Mouse (Mus musculus) left cerebral cortex, postnatal 10 days (tissue): ENCODE results near the gene Cacna1s. TPM values are rescaled to one million over a fixed set of nuclear protein-coding genes. Genes with fewer than 3 reads are reported as not detected.

Experiments
- DNase-seq, 2 experiments: peaks; one replicate each; pipeline ENCODE4 v3.0.0; 2021 to 2022; ENCODE audit warnings: low spot score in 2 of 2, mixed read lengths in 1 of 2; ENCODE audit errors: extremely low spot score in 1 of 2
- intact Hi-C: fragments of 180-260 bp; cut with DNase I; formaldehyde crosslinking; loops from one replicate; pipeline ENCODE4 v1.15.1; 2025
- total RNA-seq, 2 experiments: library from RNA; stranded (reverse); gene quantifications; 2 replicates each; pipeline ENCODE4 v1.2.3; 2021

The Cacna1s gene
- total RNA-seq, 2 experiments from 2014 or later, result 1.5 to 2.4 TPM

DNA sequence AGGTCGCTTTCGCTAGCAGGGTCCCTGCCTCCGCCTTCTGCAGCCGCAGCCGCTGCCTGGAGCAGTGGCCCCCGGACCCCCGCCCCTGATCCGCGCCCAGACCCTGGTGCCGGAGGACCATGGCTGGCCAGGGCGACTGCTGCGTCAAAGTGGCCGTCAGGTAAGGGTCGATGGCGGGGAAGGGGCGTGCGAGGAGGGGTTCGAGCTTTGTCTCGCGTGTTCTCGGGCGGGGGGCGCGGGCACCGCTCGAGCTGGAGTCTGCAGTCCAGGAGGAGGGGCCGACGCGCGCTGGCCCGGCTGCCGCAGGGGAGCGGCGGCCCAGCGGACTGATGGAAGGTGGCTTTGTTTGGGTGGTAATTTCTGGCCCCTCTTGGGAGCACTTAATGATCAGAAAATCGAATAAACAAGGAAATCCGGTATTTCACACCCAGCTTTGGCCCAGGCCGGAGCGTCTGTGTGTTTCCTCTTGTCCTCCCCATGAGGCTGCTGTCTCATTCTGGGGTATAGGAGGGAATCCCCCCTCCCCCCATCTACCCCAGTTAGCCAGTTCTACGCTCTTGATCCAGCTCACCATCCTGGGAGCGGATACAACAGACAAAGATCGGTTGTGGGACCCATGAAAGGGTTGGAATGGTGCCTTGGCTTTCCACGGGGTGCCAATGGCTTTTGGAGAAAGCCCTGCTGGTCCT lies 79.2 kb downstream of the Cacna1s start:
- peak in 1 of 2 experiments; percentile 73 for DNase-seq
- intact Hi-C loops, result loop anchor here (5.0 kb wide), 1 partner anchor 79 kb away; the partner anchor contains the start of genes Ascl5 and Cacna1s

DNA sequence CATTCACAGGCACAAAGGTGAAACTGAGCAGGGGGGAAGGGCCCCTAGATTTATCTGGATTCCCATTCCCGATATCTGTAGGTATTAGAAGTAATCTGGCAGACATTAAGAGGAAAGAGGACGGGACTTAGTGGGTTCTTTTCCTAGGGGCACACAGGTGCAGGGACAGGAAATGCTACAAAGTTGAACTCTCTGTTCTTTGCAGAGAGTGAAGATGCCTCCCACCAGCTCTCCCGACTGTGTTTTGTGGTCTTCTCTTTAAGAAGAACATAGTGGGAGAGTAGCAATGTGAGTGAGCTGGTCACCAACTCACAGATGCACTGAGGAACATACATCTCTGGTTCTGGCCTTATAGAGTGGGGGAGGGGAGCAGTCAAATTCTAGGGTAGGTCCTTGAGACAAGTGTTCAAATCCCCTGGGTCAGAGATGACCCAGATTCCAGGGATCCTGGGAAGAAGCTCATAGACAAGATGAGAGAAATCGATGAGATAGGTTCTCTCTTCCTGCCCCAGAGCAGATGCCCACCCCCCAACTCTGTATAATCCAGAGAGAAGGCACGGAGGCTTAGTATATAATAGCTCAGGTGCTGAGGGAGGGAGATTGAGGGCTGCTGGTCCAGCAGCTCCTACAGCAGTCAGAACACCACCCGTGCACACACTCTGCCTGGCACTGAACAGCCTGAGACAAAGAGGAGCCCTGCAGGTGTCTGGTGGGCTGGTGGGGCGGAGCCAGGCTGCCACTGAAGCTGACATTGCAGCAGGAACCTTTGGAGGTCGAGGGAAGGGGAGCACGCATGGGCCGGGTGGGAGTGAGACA lies 80.0 kb downstream of the Cacna1s start:
- no peak for DNase-seq
- intact Hi-C loops, result loop anchor here (5.0 kb wide), 1 partner anchor 80 kb away; the partner anchor contains the start of genes Ascl5 and Cacna1s

DNA sequence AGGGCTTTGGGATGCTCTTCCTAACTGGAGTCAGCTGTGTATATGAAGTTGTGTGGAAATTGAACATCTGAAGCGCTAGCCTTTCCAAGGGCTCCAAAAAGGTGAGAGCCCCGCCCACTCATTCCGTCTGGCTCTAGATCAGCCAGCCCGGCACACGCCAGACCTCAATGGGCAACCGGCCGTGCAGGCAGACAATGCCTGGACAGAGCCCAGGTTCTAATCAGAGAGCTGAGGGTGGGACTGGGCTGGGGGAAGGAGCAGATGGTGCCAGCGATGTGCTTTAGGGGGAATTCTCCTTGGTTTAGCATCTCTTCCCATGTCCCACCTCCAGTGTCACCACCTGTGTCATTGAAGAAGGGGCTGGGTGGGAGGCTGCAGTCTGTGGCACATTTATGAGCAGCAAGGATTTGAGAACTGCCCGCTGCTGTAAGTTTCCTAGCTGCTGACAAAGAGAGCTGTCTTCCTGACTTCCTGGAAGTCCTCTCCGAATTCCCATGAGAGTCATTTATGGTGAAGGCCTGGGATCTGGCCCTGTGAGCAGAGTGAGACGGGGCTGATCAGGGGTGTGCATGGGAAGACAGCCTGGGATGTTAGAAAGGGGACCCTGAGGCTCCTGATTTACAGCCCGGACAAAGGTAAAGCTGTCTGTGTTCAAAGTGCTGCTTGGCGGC lies 81.2 kb downstream of the Cacna1s start:
- peak in 1 of 2 experiments; percentile 60 for DNase-seq
- intact Hi-C loops, result loop anchor here (5.0 kb wide), 1 partner anchor 81 kb away; the partner anchor contains the start of genes Ascl5 and Cacna1s

DNA sequence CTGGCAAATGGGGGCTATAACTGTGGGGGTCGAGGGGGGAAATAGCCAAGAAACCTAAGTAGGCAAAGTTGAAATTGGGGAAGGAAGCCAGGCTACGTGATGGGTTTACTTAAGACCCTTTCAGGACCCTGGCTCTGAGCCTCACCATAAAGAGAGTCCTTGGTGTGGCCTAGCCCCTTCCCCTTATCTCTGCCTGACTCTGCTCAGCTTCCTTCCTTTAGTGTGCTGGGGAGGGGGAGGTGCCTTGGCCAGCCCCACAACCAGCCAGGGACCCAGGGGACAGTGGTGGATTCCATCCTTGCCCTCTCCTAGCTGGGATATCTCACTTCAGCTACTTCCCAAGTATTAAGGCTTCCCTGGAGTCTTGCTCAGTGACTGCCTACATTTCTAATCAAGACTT lies 82.0 kb downstream of the Cacna1s start:
- no peak for DNase-seq
- intact Hi-C loops, result loop anchor here (5.0 kb wide), 1 partner anchor 82 kb away; the partner anchor contains the start of genes Ascl5 and Cacna1s

DNA sequence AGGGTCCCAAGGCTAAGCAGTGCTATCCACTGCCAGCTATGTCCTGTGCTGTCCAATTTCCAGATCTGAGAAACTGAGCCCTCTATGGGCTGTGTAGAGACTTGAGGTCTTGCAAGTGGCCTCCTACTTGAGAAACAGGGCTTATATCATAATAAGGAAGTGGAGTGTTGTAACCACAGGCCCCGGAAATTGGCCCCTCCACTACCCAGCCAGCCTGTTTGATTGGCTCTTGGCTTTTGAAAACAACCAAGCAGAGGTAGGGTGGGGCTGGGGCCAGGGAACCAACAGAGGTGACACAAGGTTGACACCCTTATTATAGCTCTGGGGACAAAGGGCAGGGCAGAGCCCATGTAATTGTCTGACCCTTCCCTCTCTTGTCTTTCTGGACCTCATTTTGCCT lies 82.5 kb downstream of the Cacna1s start:
- no peak for DNase-seq
- intact Hi-C loops, result no loop called here

DNA sequence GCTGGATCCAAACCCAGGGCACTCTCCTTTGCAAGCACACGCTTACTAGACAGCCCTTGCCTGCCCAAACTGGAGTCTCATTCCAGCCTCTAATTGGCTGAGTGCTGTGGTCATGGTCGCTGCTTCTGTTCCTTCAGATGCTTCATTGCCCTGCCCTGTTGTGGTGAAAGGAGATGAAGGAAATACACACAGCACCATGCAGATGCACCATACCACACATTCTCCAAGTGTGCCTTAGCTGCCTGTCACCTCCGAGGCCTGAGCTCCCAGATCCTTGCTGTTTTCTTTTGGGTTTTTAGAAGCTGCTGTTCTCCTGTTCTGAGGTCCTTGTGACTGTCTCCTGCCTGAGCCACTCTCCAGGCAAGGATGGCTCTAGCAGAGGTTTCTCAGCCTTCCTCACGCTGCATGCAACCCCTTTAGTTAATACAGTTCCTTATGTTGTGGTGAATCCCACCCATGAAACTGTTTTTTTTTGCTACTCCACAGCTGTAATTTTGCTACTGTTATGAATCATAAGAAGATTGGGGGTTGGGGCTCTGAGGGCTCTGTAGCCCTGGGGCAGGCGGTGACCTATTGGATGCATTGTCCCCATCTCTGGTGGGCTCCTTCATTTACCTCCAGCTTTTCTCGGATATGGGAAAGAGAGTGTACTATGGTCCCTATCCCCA lies 83.4 kb downstream of the Cacna1s start:
- intact Hi-C loops, result no loop called here
- DNase-seq, result no peak

DNA sequence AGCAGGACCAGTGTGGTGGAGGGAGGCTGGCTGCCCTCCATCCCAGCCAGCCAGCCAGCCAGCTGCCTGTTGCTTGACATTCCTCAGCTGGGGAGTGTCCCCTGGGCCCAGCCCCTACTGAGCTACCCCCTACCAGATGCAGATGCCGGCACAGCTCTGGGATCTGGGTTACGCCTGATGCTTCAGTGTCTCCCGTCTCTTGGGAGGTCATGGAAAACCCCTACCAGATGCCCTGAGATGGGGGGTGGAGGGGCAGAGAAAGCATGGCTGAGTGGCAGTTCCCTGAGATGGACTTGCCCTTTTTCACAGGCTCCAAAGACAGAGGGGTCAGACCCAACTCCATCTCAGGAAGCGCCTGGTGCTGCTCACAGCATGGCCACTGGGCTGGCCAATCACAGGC lies 84.0 kb downstream of the Cacna1s start:
- DNase-seq, result no peak
- intact Hi-C loops, result no loop called here

DNA sequence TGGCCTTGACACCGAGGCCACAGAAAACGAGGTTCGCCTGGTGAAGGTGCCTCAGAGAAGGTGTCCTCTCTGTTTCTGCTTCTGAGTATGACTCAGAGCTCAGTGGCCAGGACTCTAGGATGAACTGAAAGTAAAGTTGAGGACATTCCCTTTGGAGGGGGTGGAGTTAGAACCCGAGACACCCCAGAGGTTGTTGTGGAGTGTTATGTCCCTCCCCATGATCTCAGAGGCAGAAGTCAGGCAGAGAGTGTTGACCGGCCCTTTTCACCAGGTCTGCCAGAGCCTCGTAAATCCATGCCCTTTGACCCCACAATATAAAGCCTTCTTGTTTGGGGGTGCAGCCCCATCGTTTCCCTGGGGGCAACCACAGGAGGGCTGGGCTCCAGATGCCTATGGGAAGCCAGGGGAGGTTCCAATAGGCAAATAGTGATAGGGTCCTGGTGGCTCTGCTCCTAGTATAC lies 84.6 kb downstream of the Cacna1s start:
- intact Hi-C loops, result no loop called here
- no peak for DNase-seq

DNA sequence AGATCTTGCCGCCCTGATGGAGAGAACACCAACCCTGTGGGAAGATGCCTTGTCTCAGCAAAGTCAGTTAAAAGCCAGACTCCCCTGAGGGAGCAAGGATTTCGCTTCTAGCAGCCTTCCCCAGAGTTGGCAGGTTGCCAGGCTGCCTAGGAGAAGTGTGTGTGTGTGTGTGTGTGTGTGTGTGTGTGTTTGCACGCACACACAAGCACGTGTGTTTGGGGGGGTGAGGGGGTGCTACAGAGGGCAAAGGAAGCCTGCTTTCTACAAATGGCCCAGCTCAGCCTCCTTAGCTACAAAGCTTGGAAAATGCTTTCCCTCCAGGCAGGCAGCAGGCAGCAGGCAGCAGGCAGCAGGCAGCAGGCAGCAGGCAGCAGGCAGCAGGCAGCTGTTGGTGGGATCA lies 85.0 kb downstream of the Cacna1s start:
- DNase-seq, result peak in 1 of 2 experiments; percentile 82
- intact Hi-C loops, result no loop called here

DNA sequence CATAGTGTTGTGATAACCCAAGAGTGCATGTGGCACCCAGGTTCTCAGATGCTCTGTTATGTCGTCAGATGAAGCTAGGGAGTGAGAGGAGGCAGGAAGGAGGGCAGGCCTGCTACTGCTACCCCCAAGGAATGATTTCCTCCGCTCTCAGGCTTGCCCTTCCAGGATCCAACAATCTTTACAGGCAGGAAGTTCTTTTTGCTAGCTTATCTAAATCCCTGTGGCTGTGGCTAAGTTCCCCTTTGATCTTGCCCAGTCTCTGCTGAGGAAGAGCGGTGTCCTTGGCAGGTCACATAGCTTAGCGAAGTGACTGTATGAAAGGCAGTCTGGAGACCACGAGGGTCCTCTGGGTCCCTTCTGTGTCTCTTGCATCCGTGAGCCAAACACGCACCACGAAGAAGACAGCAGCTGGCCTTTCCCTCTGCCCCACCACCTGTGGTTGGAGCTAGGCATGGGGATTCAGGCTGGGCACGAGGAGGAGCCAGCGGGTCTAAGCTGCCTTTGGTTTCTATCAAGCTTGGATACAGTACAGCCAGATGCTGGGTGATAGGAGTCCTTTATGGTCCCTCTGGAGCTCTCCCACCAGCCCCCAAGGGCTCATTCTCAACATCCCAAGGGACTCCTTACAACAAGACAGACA lies 85.8 kb downstream of the Cacna1s start:
- intact Hi-C loops, result no loop called here
- DNase-seq, result no peak

DNA sequence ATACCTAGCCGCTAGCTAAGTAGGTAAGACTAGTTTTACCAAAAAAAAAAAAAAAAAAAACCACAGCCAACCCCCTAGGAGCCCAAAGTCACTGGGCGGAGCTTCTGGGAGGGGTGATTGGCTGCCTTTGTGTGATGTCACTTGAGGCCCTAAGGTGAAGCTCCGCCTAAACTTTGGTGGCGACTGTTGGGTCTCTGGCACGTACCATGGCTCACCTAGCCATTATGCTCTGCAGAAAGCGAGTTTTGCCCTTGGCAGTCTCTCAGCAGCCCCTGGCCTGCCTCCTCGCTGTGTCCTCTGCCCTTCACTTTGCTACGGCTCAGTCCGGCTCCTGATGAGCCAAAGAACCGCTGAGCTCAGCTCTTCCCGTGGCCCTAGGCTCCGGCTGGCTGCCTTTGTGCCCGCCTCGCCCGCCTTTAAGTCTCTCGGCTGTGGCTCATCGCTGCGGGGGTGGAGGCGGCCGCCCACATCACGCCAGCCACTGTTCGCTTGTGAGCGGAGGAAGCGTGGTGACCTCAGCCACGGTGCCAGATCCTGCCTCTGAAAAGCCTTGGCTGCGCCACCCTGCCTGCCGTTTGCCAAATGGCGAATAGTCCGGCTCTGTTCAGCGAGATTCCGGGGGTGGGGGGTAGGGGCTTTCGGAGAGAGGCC lies 87.6 kb downstream of the Cacna1s start:
- DNase-seq, result peak; percentile 84 to 88
- intact Hi-C loops, result no loop called here

DNA sequence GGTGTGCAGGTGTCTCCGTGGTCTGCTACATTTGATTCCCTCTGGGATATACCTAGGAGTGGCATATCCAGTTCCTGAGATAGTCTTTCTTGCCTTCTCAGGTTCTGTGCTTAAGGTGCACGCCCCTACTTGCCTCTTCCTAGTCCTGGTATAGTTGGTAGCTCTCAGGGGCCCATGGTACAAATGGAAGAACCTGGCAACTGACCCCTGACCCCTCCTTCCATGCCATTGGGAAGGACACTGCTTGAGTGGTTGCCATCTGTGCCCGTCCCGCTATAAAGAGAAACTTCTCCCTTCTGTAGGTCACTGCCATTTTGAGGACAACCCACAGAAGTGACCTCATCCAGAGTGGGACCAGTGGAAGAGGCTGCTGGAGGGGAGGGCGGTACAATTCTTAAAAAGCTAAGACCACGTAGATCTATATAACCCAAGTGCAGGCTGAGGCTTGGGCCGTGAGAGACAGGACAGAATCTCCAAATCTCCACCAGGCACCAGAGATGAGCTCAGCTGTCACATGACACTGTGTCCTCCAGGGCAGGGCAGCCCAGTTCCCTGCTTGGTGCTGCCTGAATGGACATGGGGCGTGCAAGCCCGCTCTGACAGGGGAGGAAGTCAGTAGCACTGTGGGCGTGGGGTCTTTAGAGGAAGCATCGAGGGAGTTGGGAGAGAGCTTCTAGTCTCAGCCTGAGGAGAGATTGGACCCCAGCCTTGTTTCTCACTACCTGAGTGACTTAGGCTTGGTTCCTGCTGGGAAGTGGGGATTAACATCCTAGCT lies 88.8 kb downstream of the Cacna1s start:
- DNase-seq, result peak in 1 of 2 experiments; percentile 60
- intact Hi-C loops, result no loop called here

DNA sequence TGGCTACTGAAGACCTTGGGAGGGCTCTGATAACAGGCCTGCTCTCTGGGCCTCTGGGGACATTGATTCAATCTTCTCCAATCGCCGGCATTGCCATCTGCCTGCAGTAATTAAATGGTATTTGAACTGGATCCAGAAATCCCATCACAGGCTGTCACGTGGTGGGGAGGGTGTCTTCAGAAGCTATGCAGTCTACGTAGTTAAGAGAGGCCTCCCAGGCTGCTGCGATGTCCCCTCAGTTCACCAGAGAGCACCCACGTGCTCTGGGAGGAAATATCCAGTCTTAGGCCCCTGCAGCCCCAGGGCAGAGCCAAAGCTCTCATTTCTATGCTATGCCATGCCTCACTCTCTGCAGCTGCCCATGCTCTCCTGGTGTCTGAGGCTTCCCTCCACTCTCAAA lies 89.8 kb downstream of the Cacna1s start:
- DNase-seq, result no peak
- intact Hi-C loops, result no loop called here

DNA sequence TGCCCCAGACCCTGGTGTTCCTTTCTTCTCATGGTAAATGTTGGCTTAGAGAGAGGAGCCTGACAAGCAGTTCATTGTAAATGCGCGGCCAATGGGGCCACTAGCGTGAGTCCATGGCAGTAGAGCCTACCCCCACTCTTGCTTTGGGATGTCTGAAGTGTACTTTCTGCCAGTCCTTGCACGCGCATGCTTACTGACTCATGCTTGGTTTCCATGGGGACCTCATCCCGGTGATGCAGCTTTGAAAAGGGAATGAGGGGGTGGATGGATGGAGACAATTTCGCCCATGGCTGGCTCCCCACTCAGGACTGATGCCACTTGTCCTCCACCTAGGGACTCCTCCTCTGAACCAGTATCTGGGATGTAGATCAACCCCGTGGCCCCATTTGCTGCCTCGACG lies 91.0 kb downstream of the Cacna1s start:
- intact Hi-C loops, result no loop called here

DNA sequence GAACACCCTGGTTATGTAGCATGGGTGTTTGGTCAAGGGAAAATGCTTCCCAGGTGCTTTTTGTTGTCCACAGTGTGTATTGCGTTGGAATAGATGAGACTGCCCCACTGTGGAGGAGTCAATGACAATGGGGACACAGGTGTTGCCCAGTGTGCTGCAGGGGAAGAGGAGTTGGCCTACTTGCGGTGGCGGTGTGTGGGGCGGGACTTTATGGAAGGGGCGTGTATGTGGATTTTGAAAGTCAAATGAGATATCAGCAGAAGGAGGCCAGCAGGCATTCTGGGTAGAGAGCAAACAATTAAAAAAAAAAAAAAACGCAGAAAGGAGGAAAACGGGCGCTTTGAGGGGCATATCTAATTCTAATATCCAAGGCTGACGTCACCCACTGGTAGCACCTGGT lies 97.2 kb downstream of the Cacna1s start:
- intact Hi-C loops, result no loop called here
- no peak for DNase-seq

More for the DNA sequence above, 91.0 kb downstream of the Cacna1s start:
- no peak for DNase-seq

DNA sequence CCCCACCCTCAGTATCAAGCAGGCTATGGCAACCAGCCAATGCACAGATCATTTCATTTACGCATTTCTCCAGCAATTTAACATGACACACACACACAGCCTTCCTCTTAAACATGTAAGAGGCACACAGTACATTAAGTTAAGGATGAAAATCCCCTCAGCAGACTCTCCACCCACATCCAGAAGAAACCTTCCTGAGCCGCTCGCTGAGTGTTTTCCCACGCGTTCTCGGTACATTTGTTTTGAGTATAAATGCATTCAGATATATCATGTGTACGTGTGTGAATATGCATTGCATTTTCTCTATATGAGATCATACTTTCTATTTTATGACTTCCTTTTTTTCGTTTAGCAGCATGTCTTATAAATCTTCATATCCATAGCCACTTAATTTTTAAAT lies 98.8 kb downstream of the Cacna1s start:
- intact Hi-C loops, result no loop called here
- no peak for DNase-seq

DNA sequence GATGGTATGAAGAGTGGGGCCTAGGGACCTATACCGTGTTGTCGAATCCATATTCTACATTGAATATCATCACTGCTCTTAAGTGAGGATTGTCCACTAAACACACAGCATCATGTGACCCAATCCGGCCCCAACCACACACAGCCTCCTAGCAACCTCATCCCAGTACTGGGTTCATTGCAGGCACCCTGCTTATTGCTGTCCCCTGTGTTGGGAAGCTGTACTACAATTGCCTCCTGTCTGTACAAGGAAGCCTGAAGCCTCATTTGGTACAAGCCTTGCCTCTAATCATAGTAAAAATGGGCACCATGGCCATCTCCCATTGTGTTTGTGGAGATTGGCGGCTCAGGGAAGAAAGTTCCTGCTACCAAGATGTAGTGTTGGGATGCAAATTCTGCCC lies 103.8 kb downstream of the Cacna1s start:
- DNase-seq, result no peak
- intact Hi-C loops, result no loop called here
